Mouse (Mus musculus) right cerebral cortex, adult 18-20 months (tissue): ENCODE measurements at regions not wholly inside any gene's neighbourhood (a gene's known extent, or its start where the extent isn't known, plus 50 kb on each side); places are given as distances from the start of the nearest gene placed in this dataset.
A peak's percentile ranks its signal among the peaks of the same experiment; 100 is the strongest.
"Not testable (repeated sequence)": the region's sequence is repeated elsewhere in the genome, so short reads cannot be mapped to it uniquely, and the experiment has no call there.

Source experiments
- DNase-seq: peaks from one replicate; pipeline ENCODE4 v3.0.0; 2022; ENCODE audit warnings: mixed read lengths

DNA sequence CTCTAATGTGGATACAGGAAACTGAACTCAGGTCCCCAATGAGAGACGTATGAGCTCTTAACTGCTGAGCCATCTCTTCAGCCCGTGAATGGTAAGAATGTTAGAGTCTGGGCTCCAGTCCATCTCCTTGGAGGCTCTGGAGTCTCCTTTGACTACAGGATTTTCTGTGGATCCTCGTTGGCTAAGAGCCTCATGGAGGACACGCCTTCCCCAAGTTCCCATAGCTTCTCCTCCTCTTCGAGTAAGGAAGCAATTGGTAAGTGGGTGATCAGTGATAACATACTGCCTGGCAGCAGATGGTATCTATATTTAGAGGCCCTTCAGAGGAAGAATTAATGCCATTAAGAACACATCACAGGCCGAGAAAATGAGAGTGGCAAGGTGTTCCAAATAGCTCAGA is 164.5 kb upstream of the Castor2 start:
- peak; percentile 56 for DNase-seq

DNA sequence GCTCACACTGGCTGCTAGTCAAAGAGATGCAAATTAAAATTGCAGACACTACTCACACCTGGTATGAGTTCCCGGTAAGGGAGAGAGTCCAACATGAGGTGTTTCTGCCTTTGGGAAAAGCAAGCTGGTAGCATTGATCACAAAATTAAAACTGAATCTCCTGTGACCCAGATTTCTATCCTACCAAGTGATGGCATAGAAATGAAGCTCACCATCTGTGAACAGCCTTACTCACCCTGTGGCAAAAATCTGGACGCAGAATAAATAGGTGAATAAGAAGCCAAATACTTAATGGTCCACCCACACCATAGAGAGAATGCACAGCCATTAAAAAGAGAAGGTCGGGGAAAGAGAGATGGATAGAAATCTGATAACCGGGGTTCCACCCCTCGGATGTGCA is 169.4 kb upstream of the Castor2 start:
- DNase-seq: no peak

DNA sequence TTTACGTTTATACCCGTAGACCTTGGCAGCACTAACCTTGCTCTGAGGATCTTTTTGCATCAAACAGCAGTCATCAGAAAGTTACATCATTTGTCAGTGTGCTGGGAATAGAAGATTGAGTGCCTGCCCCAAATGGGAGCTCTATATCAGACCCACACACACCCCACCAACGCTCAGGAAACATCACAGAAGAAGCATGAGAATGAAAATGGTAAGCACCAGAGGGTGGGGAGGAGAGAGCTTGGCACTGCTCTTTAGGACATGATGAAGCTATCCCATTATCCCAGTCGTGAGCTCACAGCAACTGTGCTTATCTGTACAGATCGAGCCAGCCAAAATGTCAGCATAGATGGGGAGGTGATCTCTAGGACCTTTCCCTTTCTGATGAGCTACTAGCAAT is 172.5 kb upstream of the Castor2 start:
- peak; percentile 39 for DNase-seq

DNA sequence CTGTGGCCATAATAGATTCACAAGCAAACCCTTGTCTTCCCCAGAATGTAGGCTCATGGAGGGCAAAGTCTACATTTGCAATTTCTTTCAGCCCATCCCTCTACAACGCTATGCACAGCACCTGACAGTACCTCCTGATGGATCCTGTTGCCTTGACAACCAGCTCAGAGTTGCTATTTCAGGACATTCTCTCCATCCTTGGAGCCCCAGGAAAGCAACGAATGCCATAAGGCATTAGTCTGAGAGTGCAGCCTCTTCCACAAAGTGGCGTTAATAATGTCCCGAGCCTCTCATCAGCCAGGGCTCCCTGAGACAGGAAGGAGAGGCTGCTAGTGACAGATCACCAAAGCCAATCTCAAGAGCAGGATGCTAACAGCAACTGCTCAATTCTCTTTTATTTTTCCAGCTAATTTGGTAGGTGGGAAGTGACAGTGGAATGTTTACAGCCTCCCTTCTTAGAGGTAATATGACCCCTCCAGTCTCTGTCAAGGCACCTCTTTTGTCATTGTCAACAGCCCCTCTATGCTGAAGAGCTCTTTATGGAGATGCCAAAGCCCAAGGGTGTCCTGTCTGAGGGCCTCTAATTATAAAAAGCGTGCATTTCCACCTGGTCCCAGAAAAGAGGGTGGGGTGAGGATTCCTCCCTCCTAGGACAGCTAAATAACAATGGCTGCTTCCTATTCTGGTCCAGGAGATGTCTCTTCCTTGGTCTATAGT is 174.2 kb upstream of the Castor2 start:
- DNase-seq: peak; percentile 34

- DNase-seq: no peak
Measured at GRCm38 (mm10) chr5:133922181-133922580, 177.3 kb upstream of the Castor2 start.

GRCm38 (mm10) chr5:133915734-133916550 is 183.6 kb upstream of the Castor2 start:
- peak; percentile 6 for DNase-seq

- no peak for DNase-seq
Measured at GRCm38 (mm10) chr5:133907442-133907841, 192.1 kb upstream of the Castor2 start.

DNA sequence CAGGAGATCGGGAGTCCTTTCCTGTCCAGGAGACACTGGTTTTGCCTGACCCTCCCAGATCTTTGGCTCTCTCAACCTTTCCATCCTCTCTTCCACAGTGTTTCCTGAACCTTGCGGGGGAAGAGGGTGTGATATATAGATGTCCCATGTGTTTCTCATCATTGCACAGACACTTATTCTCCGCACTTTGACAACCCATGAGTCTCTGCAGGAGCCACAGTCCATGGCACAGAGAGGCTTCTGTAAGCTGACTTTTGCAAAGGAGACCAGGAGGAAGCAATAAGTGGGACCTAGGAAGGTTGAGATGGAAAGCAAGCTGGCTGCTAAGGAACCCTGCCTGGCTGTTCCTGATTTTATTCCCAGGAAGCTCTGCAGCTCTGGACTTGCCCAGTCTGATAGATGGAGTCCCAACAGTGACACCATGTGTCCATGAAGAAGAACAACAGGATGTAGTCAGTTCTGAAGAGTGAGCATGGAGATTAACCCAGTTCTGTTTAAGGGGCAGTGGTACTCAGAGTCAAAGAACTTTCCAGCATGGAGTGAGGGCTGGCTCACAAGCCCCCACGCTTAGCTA is 201.4 kb upstream of the Castor2 start:
- DNase-seq: peak; percentile 11

DNA sequence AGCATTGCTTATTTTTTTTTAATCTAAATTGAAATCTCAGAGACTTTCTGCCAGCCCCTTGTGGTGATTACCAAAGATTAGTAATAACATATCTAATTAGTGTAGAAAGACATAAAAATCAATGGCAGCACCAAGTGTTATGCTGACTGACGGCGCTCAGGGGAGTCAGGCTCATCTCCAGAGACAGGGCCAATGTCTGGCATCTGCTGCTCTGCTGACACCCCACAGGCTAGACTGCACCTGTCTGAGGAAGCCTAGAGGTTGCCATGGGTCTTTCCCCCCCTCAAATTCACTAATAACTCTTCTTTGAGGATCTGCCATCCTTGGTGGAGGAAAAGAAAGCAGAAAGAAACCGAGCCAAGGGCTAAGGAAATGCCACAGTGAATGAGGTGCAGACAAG is 208.8 kb upstream of the Castor2 start:
- DNase-seq: no peak

DNA sequence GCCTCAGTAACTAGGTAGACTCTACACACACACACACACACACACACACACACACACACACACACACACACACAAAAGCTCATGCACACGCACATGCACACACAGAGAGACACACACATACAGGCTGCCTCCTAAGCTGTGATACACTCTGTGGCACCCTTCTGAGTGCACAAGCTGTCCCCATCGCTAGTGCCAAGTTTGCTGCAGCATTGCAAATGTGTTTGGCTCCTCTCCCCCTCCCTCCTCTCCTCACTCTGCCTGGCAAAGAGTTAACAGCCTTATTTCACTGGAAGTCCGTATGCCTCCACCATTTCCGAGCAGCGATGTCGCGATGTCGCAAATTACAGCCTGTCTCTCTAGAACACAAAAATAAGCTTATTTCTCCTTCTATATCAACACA is 209.7 kb upstream of the Castor2 start:
- DNase-seq: peak; percentile 51

GRCm38 (mm10) chr5:133885507-133885906 is 214.0 kb upstream of the Castor2 start:
- DNase-seq: no peak

DNA sequence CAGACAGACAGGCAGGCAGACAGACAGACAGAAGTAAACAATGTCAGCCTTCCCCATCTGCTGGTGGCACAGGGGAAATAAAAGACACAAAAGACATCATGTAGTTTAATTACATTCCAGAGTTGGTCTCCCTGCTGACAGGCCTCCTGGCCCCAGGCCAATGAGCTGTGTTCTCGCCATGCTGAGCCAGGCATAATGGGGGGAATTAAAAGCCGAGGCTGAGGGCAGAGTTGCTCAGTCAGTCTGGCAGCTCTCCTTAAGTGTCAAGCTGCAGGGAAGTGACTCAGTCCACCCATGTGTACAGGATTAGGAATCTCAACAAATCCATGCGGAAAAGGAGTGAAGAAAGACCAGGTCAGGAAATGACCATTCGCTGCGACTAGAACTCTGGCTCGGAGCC is 214.5 kb upstream of the Castor2 start:
- peak; percentile 20 for DNase-seq

DNA sequence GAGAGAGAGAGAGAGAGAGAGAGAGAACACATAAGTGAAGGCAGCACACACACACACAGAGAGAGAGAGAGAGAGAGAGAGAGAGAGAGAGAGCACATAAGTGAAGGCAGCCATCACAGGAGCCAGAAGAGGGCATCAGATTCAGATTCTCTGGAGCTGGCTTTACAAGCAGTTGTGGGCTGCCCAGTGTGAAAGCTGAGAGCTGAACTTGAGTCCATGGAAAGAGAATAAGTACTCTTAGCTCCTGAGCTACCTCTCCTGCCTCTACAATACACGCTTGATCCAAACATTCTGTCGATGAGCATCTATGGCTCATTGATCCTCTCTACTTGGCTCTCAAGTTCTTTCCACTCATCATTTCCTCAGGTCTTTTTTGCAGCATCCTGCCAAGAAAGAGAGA is 214.9 kb upstream of the Castor2 start:
- DNase-seq: no peak

DNA sequence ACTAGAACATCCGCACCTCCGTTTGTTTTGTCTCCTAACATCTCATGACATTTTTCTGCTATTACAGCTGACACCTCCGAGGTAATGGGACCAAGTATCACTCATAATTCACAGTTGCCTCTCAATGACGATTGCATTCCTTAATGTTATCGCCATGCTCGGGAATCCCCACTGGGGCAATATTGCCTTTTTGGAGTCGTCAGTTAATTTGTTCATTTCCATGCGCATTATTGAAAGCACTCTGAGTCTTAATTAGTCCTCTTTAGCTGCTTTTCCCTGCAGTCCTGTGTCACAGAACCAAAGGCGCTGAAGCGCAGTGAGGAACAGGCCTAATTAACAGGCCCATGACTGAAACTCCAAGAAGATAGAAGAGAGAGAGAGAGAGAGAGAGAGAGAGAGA is 255.0 kb upstream of the Castor2 start:
- DNase-seq: no peak

DNA sequence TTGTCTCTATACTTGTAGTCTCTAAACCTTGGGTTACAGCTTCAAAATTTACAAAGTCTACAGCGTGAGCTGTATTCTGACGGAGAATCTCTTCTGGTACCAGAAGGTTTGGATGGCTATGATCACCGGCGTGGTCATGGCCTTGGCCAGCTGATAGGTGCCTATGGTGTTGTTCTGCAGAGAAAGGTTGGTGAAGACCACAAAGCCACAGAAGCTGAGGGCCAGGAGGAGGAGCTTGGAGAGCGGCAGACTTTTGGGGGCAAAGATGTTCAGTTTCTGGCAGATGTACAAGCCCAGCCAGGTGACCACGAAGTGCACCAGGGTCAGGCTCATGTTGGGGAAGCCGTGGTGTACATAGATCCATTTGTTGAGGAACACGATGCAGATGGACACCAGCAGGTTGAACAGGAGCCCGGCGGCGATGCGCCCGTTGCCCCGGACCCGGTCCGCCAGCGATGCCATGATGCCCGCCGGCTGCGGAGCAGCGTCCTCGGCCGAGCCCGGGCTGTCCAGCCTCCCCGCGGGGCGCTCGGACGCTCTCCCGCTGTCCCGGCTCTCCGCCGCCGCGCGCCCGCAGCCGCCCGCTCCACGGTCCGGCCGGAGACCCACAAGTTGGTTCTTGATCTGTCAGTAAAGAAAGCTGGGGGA is 257.3 kb upstream of the Castor2 start:
- not testable (repeated sequence) for DNase-seq

DNA sequence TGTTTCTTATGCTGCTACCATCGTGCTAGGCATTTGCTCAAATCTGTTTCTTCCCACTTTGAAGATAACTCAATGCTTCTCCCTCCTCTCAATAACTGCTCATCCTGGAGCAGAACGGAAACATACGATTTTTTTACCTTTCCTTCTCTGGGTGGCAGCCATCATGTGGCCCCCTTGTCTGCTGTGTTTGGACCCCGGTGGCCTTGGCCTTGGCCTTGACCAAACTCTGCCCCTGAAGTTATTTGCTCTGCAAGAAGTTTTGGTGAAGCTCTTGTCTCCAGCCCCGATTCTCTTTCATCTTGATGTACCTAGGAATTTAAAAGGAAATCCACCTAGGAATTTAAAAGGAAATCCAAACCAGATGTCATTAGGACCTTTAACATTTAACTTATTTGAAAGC is 261.2 kb upstream of the Castor2 start:
- DNase-seq: no peak

GRCm38 (mm10) chr5:133833217-133833616 is 266.3 kb upstream of the Castor2 start:
- DNase-seq: no peak

DNA sequence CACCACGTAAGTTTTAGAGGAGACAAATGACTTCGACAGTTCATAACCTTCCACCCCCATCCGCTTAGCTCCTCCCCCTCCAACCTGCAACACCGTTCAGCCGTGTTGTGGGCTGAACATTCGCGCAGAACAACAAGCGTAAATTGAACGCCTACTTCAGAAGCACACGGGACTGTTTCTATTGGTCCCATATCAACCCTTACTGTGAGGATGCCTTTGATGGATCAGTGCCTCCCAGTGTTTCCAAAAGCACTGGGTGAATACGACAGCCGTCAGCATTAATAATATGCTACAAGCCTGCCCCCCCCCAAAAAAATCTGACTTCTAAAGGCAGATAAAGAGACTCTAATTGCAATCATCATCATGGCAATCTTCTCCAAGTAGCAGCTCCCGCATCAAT is 271.3 kb upstream of the Castor2 start:
- DNase-seq: no peak

GRCm38 (mm10) chr5:133823871-133824270 is 275.6 kb upstream of the Castor2 start:
- no peak for DNase-seq

DNA sequence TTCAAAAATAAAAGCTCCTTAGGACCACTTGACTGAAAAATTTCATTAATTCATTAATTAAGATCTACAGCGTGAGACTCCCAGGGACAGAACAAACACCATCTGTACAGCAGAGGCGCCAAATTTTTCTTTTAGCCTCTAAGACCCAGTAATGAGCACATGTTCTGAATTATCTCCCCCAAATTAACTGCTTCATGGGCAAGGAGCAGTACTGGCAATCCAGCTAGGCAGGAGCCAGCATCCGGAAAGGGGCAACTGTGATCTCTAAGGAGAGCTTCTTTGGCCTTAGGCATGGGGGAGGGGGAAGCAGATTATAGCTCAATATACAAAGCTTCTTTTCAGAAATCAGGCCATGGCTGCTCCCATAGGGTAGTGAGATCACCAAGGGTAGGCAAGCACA is 278.2 kb upstream of the Castor2 start:
- DNase-seq: no peak

GRCm38 (mm10) chr5:133815462-133815861 is 284.0 kb upstream of the Castor2 start:
- DNase-seq: no peak

DNA sequence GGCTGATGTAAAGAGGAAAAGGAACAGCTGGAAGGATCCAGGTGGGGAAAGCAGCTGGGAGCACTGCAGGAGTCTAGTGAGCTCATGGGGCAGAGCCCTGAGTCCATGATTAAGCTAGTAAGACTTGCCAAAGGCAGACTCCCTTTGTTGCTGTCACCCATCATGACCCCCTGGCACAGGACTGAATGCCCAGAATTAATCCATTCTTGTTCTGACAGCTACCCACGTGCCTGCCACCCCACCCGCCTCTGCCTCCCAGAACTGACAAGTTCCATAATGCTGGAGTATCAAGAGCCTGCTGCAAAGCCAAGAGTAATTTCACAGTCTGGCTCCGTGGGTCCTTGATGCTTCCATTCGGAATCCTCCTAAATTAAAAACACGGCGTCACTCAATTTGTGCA is 285.1 kb upstream of the Castor2 start:
- DNase-seq: peak; percentile 44

DNA sequence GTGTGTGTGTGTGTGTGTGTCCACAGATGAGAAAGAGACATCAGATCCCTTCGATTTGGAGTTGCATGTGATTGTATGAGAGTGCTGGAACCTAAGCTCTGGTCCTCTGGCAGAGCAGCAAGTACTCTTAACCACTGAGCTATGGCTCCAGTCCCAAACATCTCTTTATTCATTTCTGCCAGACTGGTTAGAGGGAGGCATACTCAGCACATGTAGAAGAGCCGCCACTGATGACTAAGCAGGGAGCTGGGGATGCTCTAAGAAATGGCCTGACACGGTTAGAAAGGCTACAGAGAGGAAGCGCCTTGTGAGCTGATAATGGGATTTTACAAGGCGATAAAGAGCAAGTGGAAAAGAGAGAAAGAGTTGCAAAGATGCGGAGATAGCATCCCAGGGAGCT is 287.3 kb upstream of the Castor2 start:
- DNase-seq: no peak

- peak; percentile 36 for DNase-seq
Measured at GRCm38 (mm10) chr5:133806891-133807290, 292.6 kb upstream of the Castor2 start.
